Mouse (Mus musculus): ENCODE data around the gene Brd2. TPM values are rescaled to one million over a fixed set of nuclear protein-coding genes. Genes with fewer than 3 reads are reported as not detected.
A peak's percentile ranks its signal among the peaks of the same experiment; 100 is the strongest.

Gene Brd2
- polyA plus RNA-seq, 1 experiment, result 194 TPM

DNA sequence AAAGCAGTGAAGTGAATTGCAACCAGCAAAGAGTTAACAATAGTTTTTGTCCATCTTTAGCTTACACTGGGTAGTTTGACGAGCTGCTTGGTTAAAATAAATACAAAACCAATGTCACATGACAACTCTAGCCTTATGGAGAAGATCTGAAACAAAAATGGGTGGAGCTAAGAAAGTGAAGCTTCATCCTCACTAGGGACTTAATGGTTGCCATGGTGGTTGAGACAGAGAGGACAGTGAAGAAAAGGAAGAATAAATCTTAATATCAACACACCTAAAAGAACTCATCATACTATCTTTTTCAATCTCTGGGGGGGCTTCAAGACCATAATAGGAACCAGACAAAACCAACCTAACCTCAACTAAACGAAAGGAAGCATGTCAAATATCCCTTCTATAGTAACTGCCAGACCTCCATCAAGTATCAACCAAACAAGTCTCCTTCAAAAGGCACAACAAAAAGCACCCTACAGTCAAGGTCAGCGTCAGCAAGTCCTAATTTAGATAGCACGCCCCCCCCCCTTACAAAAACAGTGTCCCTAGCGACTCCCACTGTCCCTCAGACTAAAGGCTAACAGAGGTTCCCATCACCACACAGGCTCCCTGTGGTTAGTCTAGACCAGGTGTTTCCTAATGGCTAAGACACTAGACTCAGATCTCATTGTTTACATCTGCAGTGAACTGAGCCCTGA lies 4.9 kb downstream of the Brd2 start:
- no peak for DNase-seq (ENCODE audit: extremely low spot score in 1 of 2, low spot score in 1 of 2)

DNA sequence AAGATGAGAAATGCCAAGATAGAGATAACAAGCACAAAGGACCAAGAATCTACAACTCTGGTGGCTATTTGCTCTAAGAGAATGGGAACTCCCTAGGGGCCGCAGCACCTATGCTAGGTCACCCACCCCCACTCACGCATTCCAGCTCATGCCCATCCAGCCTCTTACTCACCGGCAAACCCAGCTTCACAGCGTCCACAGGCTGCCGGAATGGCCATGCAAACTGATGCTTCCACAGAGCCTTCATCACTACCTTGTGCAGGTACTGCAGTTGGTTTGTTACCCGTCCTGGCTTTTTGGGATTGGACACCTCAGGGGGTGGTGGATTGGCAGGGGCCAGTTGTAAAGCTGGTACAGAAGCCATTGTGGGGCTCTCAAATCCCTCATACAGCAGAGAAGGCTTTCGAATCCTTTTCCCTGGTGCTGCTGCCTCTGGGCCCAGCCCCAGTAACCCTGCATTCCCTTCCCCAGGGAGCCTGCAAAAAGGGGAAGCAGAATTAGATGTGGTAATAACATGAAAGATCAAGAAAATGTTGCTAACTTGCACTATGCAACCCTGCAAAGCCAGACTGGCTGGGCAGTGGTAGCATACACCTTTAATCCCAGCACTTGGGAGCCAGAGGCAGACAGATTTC lies 5.6 kb downstream of the Brd2 start:
- no peak for DNase-seq (ENCODE audit: extremely low spot score in 1 of 2, low spot score in 1 of 2)

DNA sequence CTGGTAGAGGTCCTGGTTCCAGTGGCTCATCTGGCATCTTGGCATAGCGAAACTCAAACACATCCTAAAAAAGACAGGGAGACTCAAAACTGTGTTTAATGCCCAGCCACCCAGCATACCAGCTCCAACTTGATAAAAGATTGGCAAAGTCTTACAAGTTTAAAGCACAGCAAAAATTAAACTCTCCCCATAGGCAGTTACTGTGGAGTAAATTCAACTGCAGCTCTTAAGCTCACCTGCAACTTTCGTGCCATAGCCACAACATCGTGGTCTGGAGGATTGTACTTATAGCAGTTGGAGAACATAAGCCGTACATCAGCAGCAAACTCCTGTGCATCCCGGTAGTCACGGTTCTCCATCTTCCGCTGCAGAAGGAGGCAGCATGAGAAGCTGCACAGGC lies 8.3 kb downstream of the Brd2 start:
- DNase-seq (ENCODE audit: extremely low spot score in 1 of 2, low spot score in 1 of 2), result no peak

DNA sequence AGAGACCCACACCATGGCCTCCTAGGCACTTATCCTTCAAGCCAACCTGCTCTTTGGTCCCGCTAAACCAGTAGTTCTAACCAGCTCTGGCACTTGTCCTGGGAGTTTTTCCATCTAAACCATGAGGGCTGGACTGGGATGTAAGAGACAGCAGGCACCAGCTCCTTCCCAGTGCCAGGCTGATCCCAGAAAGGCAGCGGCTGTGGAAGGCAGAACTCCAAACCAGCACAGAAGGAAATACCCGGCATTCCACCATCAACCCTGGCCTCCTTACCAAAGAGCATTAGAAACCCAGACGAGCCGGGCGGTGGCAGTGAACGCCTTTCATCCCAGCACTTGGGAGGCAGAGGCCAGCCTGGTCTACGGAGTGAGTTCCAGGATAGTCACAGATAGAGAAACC lies 12.1 kb downstream of the Brd2 start:
- DNase-seq (ENCODE audit: extremely low spot score in 1 of 2, low spot score in 1 of 2), result no peak

DNA sequence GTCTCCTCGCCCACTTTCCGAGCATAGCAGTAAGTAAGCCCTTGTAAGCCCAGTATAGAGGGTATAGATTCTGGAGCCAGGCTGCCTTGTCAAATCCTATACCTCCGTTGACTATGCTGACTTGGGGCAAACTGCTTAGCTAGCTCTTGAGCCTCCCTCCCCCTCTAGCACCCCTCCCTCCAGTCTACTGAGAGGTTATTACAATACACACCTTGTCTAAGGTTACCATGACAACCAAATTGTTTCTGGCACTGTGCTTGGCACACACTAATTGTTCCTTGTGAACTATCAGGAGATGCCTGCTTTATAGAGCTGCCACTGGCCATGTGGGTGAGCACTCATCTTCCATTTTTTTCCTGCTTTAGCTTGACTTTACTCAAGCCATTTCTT lies 12.6 kb downstream of the Brd2 start:
- DNase-seq (ENCODE audit: extremely low spot score in 1 of 2, low spot score in 1 of 2), result no peak

DNA sequence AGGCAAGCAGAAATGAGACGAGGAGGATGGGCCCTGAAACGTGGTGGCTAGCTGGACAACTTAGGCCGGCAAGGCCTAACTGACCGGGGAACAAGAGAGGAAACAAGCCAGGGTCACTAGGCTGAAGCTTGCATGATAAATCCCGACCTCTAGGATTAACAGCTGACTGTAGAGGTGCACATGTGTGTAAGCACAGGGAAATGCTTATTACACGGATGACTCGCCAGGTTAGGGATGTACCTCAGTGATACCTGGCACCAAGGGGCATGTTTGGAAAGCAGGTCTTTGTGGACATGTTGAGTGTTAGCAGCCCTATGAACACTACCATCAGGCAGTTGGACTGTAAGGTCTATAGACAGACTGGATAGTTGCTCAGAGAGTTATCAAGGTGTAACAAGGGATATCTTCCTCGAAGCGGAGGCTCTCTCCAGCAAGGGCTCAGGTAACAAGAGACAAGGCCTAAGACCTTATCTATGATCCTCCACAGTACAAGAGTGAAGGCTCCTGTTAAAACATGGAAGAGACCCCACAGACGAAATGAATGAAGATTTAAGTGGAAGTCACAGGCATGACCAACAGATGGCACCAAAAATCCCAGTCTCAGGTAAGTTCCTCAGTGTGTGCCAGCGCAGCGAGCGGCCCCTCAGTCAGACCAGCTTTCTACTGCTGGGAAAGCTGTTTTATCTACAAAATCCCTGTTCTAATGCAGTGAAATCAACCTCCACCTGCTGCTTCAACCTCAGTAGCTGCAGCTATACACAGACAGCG lies 13.2 kb downstream of the Brd2 start:
- no peak for DNase-seq (ENCODE audit: extremely low spot score in 1 of 2, low spot score in 1 of 2)

DNA sequence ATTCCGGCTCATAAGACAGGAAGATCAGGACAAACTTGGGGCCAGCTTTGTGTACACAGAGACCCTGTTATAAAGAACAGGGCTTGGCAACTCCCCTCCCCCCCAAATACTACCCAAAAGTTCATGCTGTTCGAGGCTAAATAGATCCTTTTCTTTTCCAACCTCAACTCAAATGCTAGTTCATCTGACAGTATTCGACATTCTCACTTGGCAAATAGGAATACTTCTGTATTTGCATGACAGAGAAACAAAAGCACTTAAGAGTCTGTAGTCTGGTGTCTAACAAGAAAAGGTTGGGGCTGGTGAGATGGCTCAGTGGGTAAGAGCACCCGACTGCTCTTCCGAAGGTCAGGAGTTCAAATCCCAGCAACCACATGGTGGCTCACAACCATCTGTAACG lies 14.0 kb downstream of the Brd2 start:
- no peak for DNase-seq (ENCODE audit: extremely low spot score in 1 of 2, low spot score in 1 of 2)

DNA sequence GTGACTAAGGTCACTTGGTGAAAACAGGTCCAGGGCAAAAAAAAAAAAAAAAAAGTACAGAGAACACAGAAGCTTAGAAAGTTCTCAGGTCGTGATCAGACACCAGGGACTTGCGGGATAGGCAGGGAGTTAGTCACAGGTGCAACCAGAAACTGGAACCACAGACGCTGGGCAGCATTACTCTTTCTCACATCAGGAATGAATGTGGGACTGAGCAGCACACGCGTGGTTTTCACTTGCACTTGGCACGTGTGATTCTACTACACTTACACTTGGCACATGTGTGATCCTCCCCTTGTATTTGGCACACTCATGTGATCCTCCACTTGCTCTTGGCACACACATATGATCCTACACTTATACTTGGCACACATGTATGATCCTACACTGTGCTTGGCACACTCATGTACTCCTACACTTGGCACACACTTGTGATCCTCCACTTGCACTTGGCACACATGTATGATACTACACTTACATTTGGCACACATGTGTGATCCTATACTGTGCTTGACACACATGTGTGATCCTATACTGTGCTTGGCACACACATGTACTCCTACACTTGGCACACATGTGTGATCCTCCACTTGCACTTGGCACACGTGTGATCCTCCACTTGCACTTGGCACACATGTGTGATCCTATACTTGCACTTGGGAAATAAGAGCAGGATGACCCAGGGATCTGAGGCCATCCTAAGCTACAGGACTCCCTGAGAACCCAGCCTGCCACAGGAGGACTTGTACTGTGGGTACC lies 15.1 kb downstream of the Brd2 start:
- DNase-seq (ENCODE audit: extremely low spot score in 1 of 2, low spot score in 1 of 2), result no peak

DNA sequence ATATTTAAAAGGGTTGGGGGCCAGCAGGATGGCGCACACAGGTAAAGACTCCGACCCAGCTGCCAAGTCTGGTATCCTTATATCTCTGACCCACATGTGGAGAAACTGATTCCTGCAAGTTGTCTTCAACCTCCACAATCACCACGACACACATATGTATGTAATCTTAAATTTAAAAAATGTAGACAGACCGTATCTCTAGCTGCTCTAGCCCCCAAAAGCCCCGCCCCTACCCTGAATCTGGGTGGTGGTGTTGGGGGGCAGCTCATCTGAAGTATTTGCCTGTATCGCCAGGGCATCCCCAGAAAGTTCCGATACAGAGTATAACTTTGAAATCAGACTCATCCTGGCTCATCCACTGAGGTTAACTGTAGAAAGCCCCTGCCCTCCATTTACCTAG lies 15.9 kb downstream of the Brd2 start:
- no peak for DNase-seq (ENCODE audit: extremely low spot score in 1 of 2, low spot score in 1 of 2)

DNA sequence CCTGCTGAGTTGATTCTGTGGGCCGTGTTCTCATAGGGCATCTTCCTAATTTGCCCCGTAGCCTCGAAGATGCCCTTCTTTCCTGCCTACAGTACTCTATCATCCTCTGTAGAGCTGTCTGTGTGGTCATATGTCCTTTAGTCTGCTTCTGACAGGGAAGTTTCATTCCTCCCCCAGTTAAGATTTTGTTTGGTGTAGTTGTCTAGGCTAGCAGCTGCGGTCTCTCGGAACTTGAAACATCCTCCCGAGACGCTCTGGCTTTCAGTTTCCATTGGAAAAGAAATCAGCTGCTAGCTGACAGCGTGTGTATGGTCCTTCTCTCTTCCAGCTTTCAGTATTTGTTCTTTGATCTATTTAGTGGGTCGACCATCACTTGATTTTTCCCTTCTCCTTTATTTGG lies 17.6 kb downstream of the Brd2 start:
- no peak for DNase-seq (ENCODE audit: extremely low spot score in 1 of 2, low spot score in 1 of 2)

DNA sequence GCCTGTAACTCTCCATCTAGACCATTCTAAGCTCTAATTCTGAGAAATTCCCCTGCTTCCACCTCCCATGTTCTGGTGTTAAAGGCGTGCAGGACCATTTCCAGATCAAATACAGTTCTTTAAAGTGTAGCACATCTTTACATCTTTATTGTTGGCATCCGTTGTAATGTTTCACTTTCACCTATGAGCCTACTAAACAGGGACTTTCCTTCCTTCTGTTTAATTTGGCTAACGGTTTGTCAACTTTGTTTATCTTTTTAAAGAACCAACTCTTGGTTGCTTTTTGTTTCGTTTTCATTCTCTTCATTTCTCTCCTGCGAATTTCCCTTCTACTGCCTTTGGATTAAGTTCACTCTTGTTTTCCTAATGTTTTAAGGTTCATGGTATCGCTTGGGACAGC lies 19.6 kb downstream of the Brd2 start:
- no peak for DNase-seq (ENCODE audit: extremely low spot score in 1 of 2, low spot score in 1 of 2)

DNA sequence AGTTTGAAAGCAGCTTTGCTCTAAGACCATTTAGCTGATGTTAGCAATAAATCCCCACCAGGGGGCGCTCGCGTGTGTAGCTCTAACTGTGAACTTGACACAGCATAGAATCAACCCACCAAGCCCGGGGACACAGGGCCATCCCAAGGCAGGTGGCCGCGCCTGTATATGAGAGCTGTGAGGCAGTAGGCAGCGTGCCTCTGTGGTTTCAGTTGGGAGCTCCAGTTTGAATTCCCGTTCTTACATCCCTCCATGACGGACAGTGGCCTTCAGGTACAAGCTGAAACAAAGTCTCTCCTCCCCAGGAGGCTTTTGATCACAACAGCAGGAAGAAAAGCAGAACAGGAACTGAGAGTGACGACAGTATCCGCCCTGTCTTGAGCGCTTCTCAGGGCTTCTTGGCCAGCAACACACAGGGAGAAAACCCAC lies 20.8 kb downstream of the Brd2 start:
- DNase-seq (ENCODE audit: extremely low spot score in 1 of 2, low spot score in 1 of 2), result peak; percentile 74 to 96

DNA sequence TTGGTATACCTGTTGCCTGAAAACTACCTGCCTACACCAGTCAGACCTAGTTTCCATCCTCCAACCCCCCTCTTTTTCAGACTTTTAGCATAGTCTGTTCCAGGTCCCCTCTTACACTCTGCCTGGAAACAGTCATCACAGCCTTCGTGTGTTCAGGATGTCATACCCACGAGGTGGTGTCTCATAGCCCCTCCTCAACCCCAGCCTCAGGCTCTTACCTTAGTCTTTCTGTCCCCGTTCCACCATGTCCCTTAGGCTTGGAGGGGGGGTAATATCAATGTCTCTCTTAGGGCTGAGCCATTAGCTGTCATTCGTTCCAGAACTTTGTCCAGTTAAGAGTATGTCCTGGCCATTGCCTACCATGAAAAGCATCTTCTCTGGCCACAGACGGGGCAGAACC lies 21.2 kb downstream of the Brd2 start:
- no peak for DNase-seq (ENCODE audit: extremely low spot score in 1 of 2, low spot score in 1 of 2)

DNA sequence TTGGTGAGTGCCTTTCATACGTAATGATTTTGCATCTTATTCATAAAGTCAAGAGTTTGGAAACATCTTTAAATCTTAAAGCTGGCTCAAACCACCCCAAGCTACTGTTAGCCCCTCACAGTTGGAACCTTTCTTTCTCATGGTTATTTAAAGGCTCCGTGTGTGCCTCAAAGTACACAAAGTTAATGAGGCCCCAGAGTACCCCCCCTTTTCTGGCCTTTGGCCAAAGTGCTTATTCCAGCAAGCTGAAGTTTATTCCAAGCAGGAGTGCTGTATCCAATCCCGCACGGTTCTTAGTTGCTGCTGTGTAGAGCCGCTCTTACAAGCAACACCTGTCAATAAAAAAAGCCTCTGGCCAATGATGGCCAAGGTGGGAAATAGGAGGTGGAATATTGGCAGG lies 22.9 kb downstream of the Brd2 start:
- no peak for DNase-seq (ENCODE audit: extremely low spot score in 1 of 2, low spot score in 1 of 2)

DNA sequence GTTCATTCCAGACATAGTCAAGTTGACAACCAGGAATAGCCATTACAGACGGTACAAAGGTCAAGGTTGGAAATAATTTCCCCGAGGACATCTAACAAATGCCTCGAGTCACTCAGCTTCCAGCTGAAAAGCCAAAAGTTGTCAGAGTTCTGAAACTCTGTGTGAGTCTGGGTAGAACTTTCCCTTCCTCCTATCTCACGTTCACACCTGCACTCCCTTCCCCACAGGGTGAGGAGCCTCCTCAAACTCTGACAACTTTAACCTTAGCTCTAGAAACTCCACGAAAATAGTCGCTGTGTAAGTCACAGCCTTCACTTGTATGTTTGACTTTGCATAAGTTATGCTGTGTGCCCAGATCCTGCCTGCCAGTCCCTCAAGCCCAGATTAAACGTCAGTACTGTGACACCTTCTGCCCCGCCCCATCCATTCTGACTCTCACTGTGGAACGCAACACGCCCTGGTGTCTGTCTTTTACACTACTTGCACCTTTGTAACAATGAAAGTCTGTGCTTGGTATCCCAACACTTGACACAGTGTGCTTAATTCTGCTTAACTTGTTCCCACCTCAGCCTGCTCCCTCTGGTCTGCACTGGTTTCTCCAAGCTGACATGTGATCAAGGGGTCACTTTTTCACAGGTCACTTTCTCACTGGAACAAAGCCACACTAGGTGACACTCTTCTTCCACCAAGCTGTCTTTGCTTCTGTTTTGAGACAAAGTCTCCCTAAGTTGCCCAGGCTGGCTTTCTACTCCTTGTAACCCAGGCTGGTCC lies 23.5 kb downstream of the Brd2 start:
- DNase-seq (ENCODE audit: extremely low spot score in 1 of 2, low spot score in 1 of 2), result no peak

DNA sequence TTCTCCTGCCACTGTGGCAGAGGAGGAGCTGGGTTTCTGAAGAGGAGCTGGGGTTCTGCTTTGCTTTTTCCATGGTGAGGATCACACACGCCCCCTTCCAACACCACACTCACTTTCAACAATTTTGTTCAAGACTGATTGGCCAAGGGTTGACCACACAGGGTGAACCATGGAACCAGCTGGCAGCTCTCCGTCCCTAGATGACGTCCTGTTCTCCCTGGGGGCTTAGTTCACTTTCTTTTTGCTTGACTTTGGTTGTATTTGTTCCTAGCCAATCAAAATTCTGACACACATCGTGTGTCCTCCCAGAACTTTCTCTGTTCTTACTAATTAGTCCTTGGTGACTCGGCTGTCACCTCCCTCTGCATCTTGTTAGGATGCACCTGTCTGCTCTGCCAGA lies 25.2 kb downstream of the Brd2 start:
- no peak for DNase-seq (ENCODE audit: extremely low spot score in 1 of 2, low spot score in 1 of 2)

DNA sequence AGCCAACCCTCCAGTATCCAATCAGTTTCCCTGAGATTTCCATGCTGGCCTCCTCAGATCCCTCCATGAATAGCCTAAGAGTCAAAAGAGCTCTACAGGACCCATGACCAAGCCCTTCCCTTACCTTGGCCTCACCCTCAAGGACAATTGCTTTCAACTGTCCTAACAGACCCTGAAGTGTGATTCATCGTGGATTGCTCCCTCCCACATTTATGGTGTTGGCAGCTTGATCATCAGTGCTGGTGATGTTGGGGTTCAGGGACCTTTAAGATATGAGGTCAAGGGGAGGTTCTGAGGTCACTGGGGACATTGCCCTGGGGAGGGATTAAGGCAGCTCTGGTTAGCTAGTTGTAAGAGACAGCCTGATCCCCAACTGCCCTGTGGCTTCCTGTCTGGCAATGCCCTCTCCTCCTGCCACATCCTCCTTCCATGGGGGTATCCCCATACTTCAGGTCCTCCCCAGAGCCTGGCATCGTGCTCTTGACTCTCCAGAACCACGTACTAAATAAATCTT lies 25.9 kb downstream of the Brd2 start:
- DNase-seq (ENCODE audit: extremely low spot score in 1 of 2, low spot score in 1 of 2), result no peak

DNA sequence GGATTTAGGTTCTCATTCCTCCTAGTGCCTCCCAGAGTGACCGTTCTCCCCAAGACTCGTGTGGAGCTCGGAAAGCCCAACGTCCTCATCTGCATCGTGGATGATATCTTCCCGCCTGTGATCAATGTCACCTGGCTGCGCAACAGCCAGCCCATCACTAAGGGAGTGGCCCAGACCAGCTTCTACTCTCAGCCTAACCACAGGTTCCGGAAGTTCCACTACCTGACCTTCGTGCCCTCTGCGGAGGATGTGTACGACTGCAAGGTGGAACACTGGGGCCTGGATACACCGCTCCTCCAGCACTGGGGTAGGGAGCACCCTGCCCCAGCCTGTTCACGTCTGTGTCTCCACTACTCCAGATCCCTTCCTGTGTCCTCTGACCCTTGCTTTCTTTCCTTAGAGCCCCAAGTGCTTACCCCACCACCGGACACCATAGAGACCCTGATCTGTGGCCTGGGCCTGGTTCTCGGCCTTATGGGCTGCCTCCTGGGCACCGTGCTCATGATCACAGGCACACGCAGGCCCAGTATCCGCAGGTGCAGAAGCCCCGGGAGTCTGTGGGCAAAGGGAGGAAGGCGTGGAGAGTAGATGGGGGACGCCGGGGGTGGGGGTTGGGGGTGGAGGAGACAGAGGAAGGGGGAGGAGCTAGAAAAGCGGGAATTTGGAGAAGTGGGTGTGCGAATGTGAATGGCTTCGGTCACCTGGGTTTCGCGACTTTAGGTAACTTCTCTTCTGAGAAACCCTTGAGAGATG lies 28.0 kb downstream of the Brd2 start:
- no peak for DNase-seq (ENCODE audit: extremely low spot score in 1 of 2, low spot score in 1 of 2)

DNA sequence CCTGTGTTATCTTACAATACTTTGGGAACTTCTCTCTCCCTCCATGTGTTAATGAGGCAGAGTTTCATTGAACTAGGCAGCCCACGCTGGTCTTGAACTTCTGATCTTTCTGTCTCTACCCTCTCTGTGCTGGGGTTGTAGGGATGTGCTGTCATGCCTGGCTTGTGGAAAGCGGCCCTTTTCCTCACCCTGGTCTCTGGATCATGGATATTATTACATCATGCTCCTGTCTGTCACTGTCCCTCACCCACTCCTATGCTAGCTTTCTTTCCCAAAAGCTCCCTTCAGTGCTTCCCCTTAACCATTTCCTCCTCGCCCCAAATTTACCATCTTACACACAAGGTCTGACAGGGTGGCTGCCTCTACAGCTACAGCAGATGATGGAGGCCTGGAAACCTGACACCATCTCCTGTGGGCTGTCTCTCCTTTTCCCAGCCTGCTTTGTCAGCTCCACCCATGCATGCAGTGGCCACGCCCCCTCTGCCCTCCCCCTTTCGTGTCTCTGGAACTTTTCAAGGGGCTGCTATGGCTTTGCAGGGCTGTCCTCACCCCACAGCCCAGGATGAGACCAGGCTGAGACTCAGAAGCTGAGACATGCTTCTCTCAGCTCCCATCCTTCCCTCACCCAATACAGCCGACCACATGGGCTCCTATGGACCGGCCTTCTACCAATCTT lies 29.1 kb downstream of the Brd2 start:
- no peak for DNase-seq (ENCODE audit: extremely low spot score in 1 of 2, low spot score in 1 of 2)
